Mouse (Mus musculus) heart, adult 2 months (tissue): Measurements from ENCODE around the gene Serpina5. TPM values are rescaled to one million over a fixed set of nuclear protein-coding genes. Genes with fewer than 3 reads are reported as not detected.

Experiments
- DNase-seq, 2 experiments: peaks; one replicate each; pipeline ENCODE4 v3.0.0; 2021
- H3K27ac ChIP-seq: fragments of 200-600 bp; 2 replicates; pipeline ENCODE4 v1.8.1; 2022
- H3K27me3 ChIP-seq: fragments of 200-500 bp; 2 replicates; pipeline ENCODE4 v1.6.1; 2012; ENCODE audit warnings: mild to moderate bottlenecking, low read length, inconsistent platforms, mixed read lengths; ENCODE audit not compliant: control insufficient read depth, insufficient read depth
- H3K36me3 ChIP-seq: fragments of 200-500 bp; 2 replicates; pipeline ENCODE4 v1.6.1; 2012; ENCODE audit warnings: low read length, inconsistent platforms; ENCODE audit not compliant: control insufficient read depth, insufficient read depth
- H3K4me1 ChIP-seq: fragments of 200-500 bp; 2 replicates; pipeline ENCODE4 v1.6.1; 2011; ENCODE audit warnings: low read length; ENCODE audit not compliant: control insufficient read depth, insufficient read depth
- H3K4me3 ChIP-seq: fragments of 200-600 bp; 2 replicates; pipeline ENCODE4 v1.8.1; 2022
- H3K79me2 ChIP-seq: fragments of 200-500 bp; replicated peaks from 2 replicates; pipeline ENCODE4 v1.6.1; 2012; ENCODE audit warnings: mild to moderate bottlenecking, inconsistent platforms, low read length, moderate library complexity, mixed read lengths; ENCODE audit not compliant: control insufficient read depth, insufficient read depth
- H3K9ac ChIP-seq: fragments of 200-500 bp; 2 replicates; pipeline ENCODE4 v1.6.1; 2012; ENCODE audit warnings: low read depth, mild to moderate bottlenecking, control low read depth, inconsistent platforms, low read length, mixed read lengths
- CTCF ChIP-seq: fragments of 200-600 bp; IDR thresholded peaks from 2 replicates; pipeline ENCODE4 v1.8.1; 2022; ENCODE audit warnings: antibody characterized with exemption, mild to moderate bottlenecking, moderate library complexity
- EP300 ChIP-seq: fragments of 200-500 bp; IDR thresholded peaks from 2 replicates; pipeline ENCODE4 v1.6.1; 2011; ENCODE audit warnings: low read depth, low read length, control low read depth; ENCODE audit not compliant: insufficient read depth
- POLR2A ChIP-seq: fragments of 200-500 bp; IDR thresholded peaks from 2 replicates; pipeline ENCODE4 v1.6.1; 2011; ENCODE audit warnings: mild to moderate bottlenecking, low read depth, low read length, control low read depth; ENCODE audit not compliant: insufficient read depth
- WGBS: fragments of 180-500 bp; shearing (Covaris S2); methylation state at CpG from one replicate; pipeline ENCODE4 v1.1.7; 2018; 5-methylcytosine and 5-hydroxymethylcytosine counted together
- intact Hi-C: fragments of 180-260 bp; cut with DNase I; formaldehyde crosslinking; loops from one replicate; pipeline ENCODE4 v1.15.1; 2025
- polyA plus RNA-seq: library from polyadenylated mRNA; depleted of rRNA; stranded (reverse); fragments of >200 nt; gene quantifications from 2 replicates; pipeline ENCODE4 v1.2.3, GENCODE M21; 2012
- total RNA-seq, 2 experiments: library from RNA; stranded (reverse); gene quantifications; 2 replicates each; pipeline ENCODE4 v1.2.3; 2021

Serpina5 gene
- total and polyA plus RNA-seq, 3 experiments = not detected

GRCm38 (mm10) chr12:104061862-104062261 is 39.1 kb upstream of the Serpina5 start:
- H3K27me3 ChIP-seq = no peaks in the 10 kb centered on the region
- H3K4me1 ChIP-seq = no peaks in the 10 kb centered on the region
- H3K4me3 ChIP-seq = no peak overlapping the region
- TF ChIP-seq CTCF (no peak), POLR2A (no peak), EP300 (no peak)
- DNase-seq = no peak
- H3K79me2 ChIP-seq = no peaks in the 10 kb centered on the region
- no peak overlapping the region for H3K9ac ChIP-seq
- 51% methylated on average over 2 of the region's 2 CpGs for WGBS
- no peak overlapping the region for H3K27ac ChIP-seq
- intact Hi-C loops = no loop called here
- H3K36me3 ChIP-seq = no peaks in the 10 kb centered on the region

- no peaks in the 10 kb centered on the region for H3K36me3 ChIP-seq
- peaks cover 1% of the 10 kb centered on the region; the same call in 1 of the 2 replicates for H3K4me1 ChIP-seq
- peak overlapping the region; percentile 13; the same call in 1 of the 2 replicates for H3K27ac ChIP-seq
- no peak overlapping the region for H3K4me3 ChIP-seq
- H3K79me2 ChIP-seq = no peaks in the 10 kb centered on the region
- H3K9ac ChIP-seq = no peak overlapping the region
- 46% methylated on average over 4 of the region's 4 CpGs for WGBS
- no peak for TF ChIP-seq POLR2A
- no peak for DNase-seq
- no peaks in the 10 kb centered on the region for H3K27me3 ChIP-seq
- intact Hi-C loops = no loop called here
Measured at GRCm38 (mm10) chr12:104064532-104064931, 36.4 kb upstream of the Serpina5 start.

GRCm38 (mm10) chr12:104064996-104065395 is 35.9 kb upstream of the Serpina5 start:
- Histone ChIP-seq H3K27ac (peak overlapping the region; percentile 13; the same call in 1 of the 2 replicates), H3K36me3 (no peaks in the 10 kb centered on the region), H3K27me3 (no peaks in the 10 kb centered on the region), H3K4me3 (no peak overlapping the region), H3K79me2 (no peaks in the 10 kb centered on the region), H3K4me1 (peaks cover 1% of the 10 kb centered on the region; the same call in 1 of the 2 replicates), H3K9ac (no peak overlapping the region)
- TF ChIP-seq POLR2A = no peak
- TF ChIP-seq EP300 = no peak
- TF ChIP-seq CTCF = no peak
- intact Hi-C loops = loop anchor here (5.0 kb wide), 1 partner anchor 33 kb away; no protein-coding TSS in a partner anchor
- DNase-seq = no peak
- 66% methylated on average over 4 of the region's 4 CpGs for WGBS

GRCm38 (mm10) chr12:104066241-104066640 is 34.7 kb upstream of the Serpina5 start:
- no peaks in the 10 kb centered on the region for H3K36me3 ChIP-seq
- 34% methylated on average over 8 of the region's 8 CpGs for WGBS
- intact Hi-C loops = loop anchor here (1.0 to 5.0 kb wide), 2 partner anchors 34 to 352 kb away; no protein-coding TSS in a partner anchor
- no peaks in the 10 kb centered on the region for H3K27me3 ChIP-seq
- peaks cover 1% of the 10 kb centered on the region; the same call in 1 of the 2 replicates for H3K4me1 ChIP-seq
- DNase-seq = peak; percentile 36 to 52
- no peak overlapping the region for H3K9ac ChIP-seq
- no peaks in the 10 kb centered on the region for H3K79me2 ChIP-seq
- peak; percentile 82 for TF ChIP-seq CTCF
- TF ChIP-seq POLR2A = no peak
- no peak overlapping the region for H3K27ac ChIP-seq
- no peak overlapping the region for H3K4me3 ChIP-seq

GRCm38 (mm10) chr12:104067549-104067948 is 33.4 kb upstream of the Serpina5 start:
- Histone ChIP-seq H3K36me3 (no peaks in the 10 kb centered on the region), H3K79me2 (no peaks in the 10 kb centered on the region), H3K4me1 (peaks cover 1% of the 10 kb centered on the region; the same call in 1 of the 2 replicates), H3K27ac (peak overlapping the region; percentile 75), H3K9ac (peak overlapping the region; percentile 44; the same call in 1 of the 2 replicates), H3K27me3 (no peaks in the 10 kb centered on the region), H3K4me3 (peak overlapping the region; percentile 44)
- no peak for TF ChIP-seq CTCF
- TF ChIP-seq EP300 = no peak
- no peak for TF ChIP-seq POLR2A
- DNase-seq = peak; percentile 64 to 68
- intact Hi-C loops = loop anchor here (5.0 kb wide), 1 partner anchor 35 kb away; no protein-coding TSS in a partner anchor
- whole genome bisulfite sequencing = 21% methylated on average over 4 of the region's 4 CpGs

GRCm38 (mm10) chr12:104069620-104070019 is 31.3 kb upstream of the Serpina5 start:
- 13% methylated on average over 2 of the region's 2 CpGs for WGBS
- peaks cover 1% of the 10 kb centered on the region; the same call in 1 of the 2 replicates for H3K4me1 ChIP-seq
- intact Hi-C loops = loop anchor here (1.0 to 5.0 kb wide), 2 partner anchors 37 to 74 kb away; no protein-coding TSS in a partner anchor
- 0 out of 2 replicates have a peak, but pooled peaks have one; percentile 38 for TF ChIP-seq EP300
- TF ChIP-seq CTCF = peak; percentile 93
- no peak for TF ChIP-seq POLR2A
- H3K9ac ChIP-seq = no peak overlapping the region
- DNase-seq = peak; percentile 59 to 74
- no peaks in the 10 kb centered on the region for H3K79me2 ChIP-seq
- H3K27ac ChIP-seq = no peak overlapping the region
- H3K27me3 ChIP-seq = no peaks in the 10 kb centered on the region
- H3K4me3 ChIP-seq = no peak overlapping the region
- no peaks in the 10 kb centered on the region for H3K36me3 ChIP-seq
